Mouse (Mus musculus): ENCODE measurements at regions not wholly inside any gene's neighbourhood (a gene's known extent, or its start where the extent isn't known, plus 50 kb on each side); places are given as distances from the start of the nearest gene placed in this dataset.
"Not testable (repeated sequence)": the region's sequence is repeated elsewhere in the genome, so short reads cannot be mapped to it uniquely, and the experiment has no call there.

GRCm38 (mm10) chr3:6427905-6428304 lies 192.3 kb downstream of the 1700008P02Rik start:
- Histone ChIP-seq H3K9ac (replicated peaks; ENCODE audit: low read length) (no peak overlapping the region), H3K36me3 (ENCODE audit: control insufficient read depth, insufficient read depth, low read length) (no peaks in the 10 kb centered on the region), H3K4me3 (replicated peaks; ENCODE audit: low read depth, low read length) (no peak overlapping the region), H3K9me3 (ENCODE audit: control insufficient read depth, low read length) (0 out of 2 replicates have a peak, but pooled peaks cover 3% of the 10 kb centered on the region), H3K4me1 (ENCODE audit: control insufficient read depth, insufficient read depth, low read length) (no peaks in the 10 kb centered on the region), H3K27me3 (ENCODE audit: control insufficient read depth, insufficient read depth, low read length) (no peaks in the 10 kb centered on the region), H3K27ac (replicated peaks; ENCODE audit: low read depth, low read length) (no peak overlapping the region), H3K4me2 (ENCODE audit: low read length) (no peak overlapping the region)
- DNase-seq (no peak), ATAC-seq (ENCODE audit: low FRiP score, low TSS enrichment) (no peak)
- 91% methylated on average over 1 of the region's 1 CpGs for WGBS

GRCm38 (mm10) chr3:6400871-6401270 lies 219.4 kb downstream of the 1700008P02Rik start:
- ATAC-seq (ENCODE audit: low FRiP score, low TSS enrichment): no peak
- no peaks in the 10 kb centered on the region for H3K27me3 ChIP-seq (ENCODE audit: control insufficient read depth, insufficient read depth, low read length)

GRCm38 (mm10) chr3:6385669-6386068 lies 234.6 kb downstream of the 1700008P02Rik start:
- Histone ChIP-seq H3K4me1 (ENCODE audit: control insufficient read depth, insufficient read depth, low read length) (no peaks in the 10 kb centered on the region), H3K9ac (replicated peaks; ENCODE audit: low read length) (no peak overlapping the region), H3K4me3 (replicated peaks; ENCODE audit: low read depth, low read length) (no peak overlapping the region), H3K4me2 (ENCODE audit: low read length) (no peak overlapping the region), H3K9me3 (ENCODE audit: control insufficient read depth, low read length) (no peaks in the 10 kb centered on the region), H3K36me3 (ENCODE audit: control insufficient read depth, insufficient read depth, low read length) (no peaks in the 10 kb centered on the region), H3K27me3 (ENCODE audit: control insufficient read depth, insufficient read depth, low read length) (no peaks in the 10 kb centered on the region), H3K27ac (replicated peaks; ENCODE audit: low read depth, low read length) (no peak overlapping the region)
- ATAC-seq (ENCODE audit: low FRiP score, low TSS enrichment): peak; percentile 55; the same call in 1 of the 2 replicates
- no peak for DNase-seq

More at GRCm38 (mm10) chr3:6400871-6401270, 219.4 kb downstream of the 1700008P02Rik start:
- Histone ChIP-seq H3K4me2 (ENCODE audit: low read length) (no peak overlapping the region), H3K4me1 (ENCODE audit: control insufficient read depth, insufficient read depth, low read length) (no peaks in the 10 kb centered on the region), H3K9me3 (ENCODE audit: control insufficient read depth, low read length) (no peaks in the 10 kb centered on the region), H3K36me3 (ENCODE audit: control insufficient read depth, insufficient read depth, low read length) (no peaks in the 10 kb centered on the region), H3K4me3 (replicated peaks; ENCODE audit: low read depth, low read length) (no peak overlapping the region), H3K27ac (replicated peaks; ENCODE audit: low read depth, low read length) (no peak overlapping the region), H3K9ac (replicated peaks; ENCODE audit: low read length) (no peak overlapping the region)
- no peak for DNase-seq

- no peaks in the 10 kb centered on the region for H3K9me3 ChIP-seq (ENCODE audit: control insufficient read depth, low read length)
These were observed 237.3 kb downstream of the 1700008P02Rik start for GRCm38 (mm10) chr3:6382896-6383295.

GRCm38 (mm10) chr3:6382296-6382695 lies 237.9 kb downstream of the 1700008P02Rik start:
- ATAC-seq (ENCODE audit: low FRiP score, low TSS enrichment) (no peak), DNase-seq (peak; percentile 4)
- Histone ChIP-seq H3K27me3 (ENCODE audit: control insufficient read depth, insufficient read depth, low read length) (no peaks in the 10 kb centered on the region), H3K36me3 (ENCODE audit: control insufficient read depth, insufficient read depth, low read length) (no peaks in the 10 kb centered on the region), H3K4me2 (ENCODE audit: low read length) (no peak overlapping the region), H3K9me3 (ENCODE audit: control insufficient read depth, low read length) (no peaks in the 10 kb centered on the region), H3K4me3 (replicated peaks; ENCODE audit: low read depth, low read length) (no peak overlapping the region), H3K9ac (replicated peaks; ENCODE audit: low read length) (no peak overlapping the region), H3K27ac (replicated peaks; ENCODE audit: low read depth, low read length) (no peak overlapping the region), H3K4me1 (ENCODE audit: control insufficient read depth, insufficient read depth, low read length) (no peaks in the 10 kb centered on the region)
- WGBS: 77% methylated on average over 1 of the region's 1 CpGs

More at GRCm38 (mm10) chr3:6382896-6383295, 237.3 kb downstream of the 1700008P02Rik start:
- H3K9ac ChIP-seq (replicated peaks; ENCODE audit: low read length): no peak overlapping the region
- H3K4me2 ChIP-seq (ENCODE audit: low read length): no peak overlapping the region
- no peaks in the 10 kb centered on the region for H3K36me3 ChIP-seq (ENCODE audit: control insufficient read depth, insufficient read depth, low read length)
- H3K27ac ChIP-seq (replicated peaks; ENCODE audit: low read depth, low read length): no peak overlapping the region
- H3K27me3 ChIP-seq (ENCODE audit: control insufficient read depth, insufficient read depth, low read length): no peaks in the 10 kb centered on the region
- DNase-seq (no peak), ATAC-seq (ENCODE audit: low FRiP score, low TSS enrichment) (no peak)
- H3K4me1 ChIP-seq (ENCODE audit: control insufficient read depth, insufficient read depth, low read length): no peaks in the 10 kb centered on the region
- no peak overlapping the region for H3K4me3 ChIP-seq (replicated peaks; ENCODE audit: low read depth, low read length)

- Histone ChIP-seq H3K4me2 (ENCODE audit: low read length) (no peak overlapping the region), H3K36me3 (ENCODE audit: control insufficient read depth, insufficient read depth, low read length) (no peaks in the 10 kb centered on the region), H3K4me3 (replicated peaks; ENCODE audit: low read depth, low read length) (no peak overlapping the region), H3K27me3 (ENCODE audit: control insufficient read depth, insufficient read depth, low read length) (no peaks in the 10 kb centered on the region), H3K9me3 (ENCODE audit: control insufficient read depth, low read length) (no peaks in the 10 kb centered on the region), H3K9ac (replicated peaks; ENCODE audit: low read length) (no peak overlapping the region), H3K27ac (replicated peaks; ENCODE audit: low read depth, low read length) (no peak overlapping the region), H3K4me1 (ENCODE audit: control insufficient read depth, insufficient read depth, low read length) (no peaks in the 10 kb centered on the region)
- DNase-seq (no peak), ATAC-seq (ENCODE audit: low FRiP score, low TSS enrichment) (no peak)
- 72% methylated on average over 5 of the region's 5 CpGs for WGBS
These were observed 238.5 kb downstream of the 1700008P02Rik start for GRCm38 (mm10) chr3:6381732-6382131.

- DNase-seq; H3K27me3 ChIP-seq (ENCODE audit: control insufficient read depth, insufficient read depth, low read length); ATAC-seq (ENCODE audit: low FRiP score, low TSS enrichment); H3K4me2 ChIP-seq (ENCODE audit: low read length); H3K9me3 ChIP-seq (ENCODE audit: control insufficient read depth, low read length); H3K27ac ChIP-seq (replicated peaks; ENCODE audit: low read depth, low read length); H3K9ac ChIP-seq (replicated peaks; ENCODE audit: low read length); H3K36me3 ChIP-seq (ENCODE audit: control insufficient read depth, insufficient read depth, low read length); H3K4me1 ChIP-seq (ENCODE audit: control insufficient read depth, insufficient read depth, low read length); H3K4me3 ChIP-seq (replicated peaks; ENCODE audit: low read depth, low read length): not testable (repeated sequence)
- no CpG with 5 or more reads among the region's 21 CpGs for WGBS
These were observed 281.2 kb downstream of the 1700008P02Rik start for GRCm38 (mm10) chr3:6339001-6339400.

GRCm38 (mm10) chr3:6320818-6321504 lies 299.3 kb downstream of the 1700008P02Rik start:
- Histone ChIP-seq H3K9ac (replicated peaks; ENCODE audit: low read length) (no peak overlapping the region), H3K9me3 (ENCODE audit: control insufficient read depth, low read length) (no peaks in the 10 kb centered on the region), H3K36me3 (ENCODE audit: control insufficient read depth, insufficient read depth, low read length) (no peaks in the 10 kb centered on the region), H3K4me3 (replicated peaks; ENCODE audit: low read depth, low read length) (no peak overlapping the region), H3K4me1 (ENCODE audit: control insufficient read depth, insufficient read depth, low read length) (no peaks in the 10 kb centered on the region), H3K27me3 (ENCODE audit: control insufficient read depth, insufficient read depth, low read length) (no peaks in the 10 kb centered on the region), H3K4me2 (ENCODE audit: low read length) (no peak overlapping the region), H3K27ac (replicated peaks; ENCODE audit: low read depth, low read length) (no peak overlapping the region)
- no peak for DNase-seq
- 85% methylated on average over 6 of the region's 6 CpGs for WGBS
- ATAC-seq (ENCODE audit: low FRiP score, low TSS enrichment): no peak

- no peak for DNase-seq
- Histone ChIP-seq H3K4me2 (ENCODE audit: low read length) (no peak overlapping the region), H3K36me3 (ENCODE audit: control insufficient read depth, insufficient read depth, low read length) (no peaks in the 10 kb centered on the region), H3K27ac (replicated peaks; ENCODE audit: low read depth, low read length) (no peak overlapping the region), H3K9ac (replicated peaks; ENCODE audit: low read length) (no peak overlapping the region), H3K27me3 (ENCODE audit: control insufficient read depth, insufficient read depth, low read length) (no peaks in the 10 kb centered on the region), H3K4me1 (ENCODE audit: control insufficient read depth, insufficient read depth, low read length) (no peaks in the 10 kb centered on the region), H3K4me3 (replicated peaks; ENCODE audit: low read depth, low read length) (no peak overlapping the region), H3K9me3 (ENCODE audit: control insufficient read depth, low read length) (no peaks in the 10 kb centered on the region)
- ATAC-seq (ENCODE audit: low FRiP score, low TSS enrichment): no peak
These were observed 330.7 kb downstream of the 1700008P02Rik start for GRCm38 (mm10) chr3:6289500-6289899.
